Mouse (Mus musculus): ENCODE results near the gene Tdrd5.

DNA sequence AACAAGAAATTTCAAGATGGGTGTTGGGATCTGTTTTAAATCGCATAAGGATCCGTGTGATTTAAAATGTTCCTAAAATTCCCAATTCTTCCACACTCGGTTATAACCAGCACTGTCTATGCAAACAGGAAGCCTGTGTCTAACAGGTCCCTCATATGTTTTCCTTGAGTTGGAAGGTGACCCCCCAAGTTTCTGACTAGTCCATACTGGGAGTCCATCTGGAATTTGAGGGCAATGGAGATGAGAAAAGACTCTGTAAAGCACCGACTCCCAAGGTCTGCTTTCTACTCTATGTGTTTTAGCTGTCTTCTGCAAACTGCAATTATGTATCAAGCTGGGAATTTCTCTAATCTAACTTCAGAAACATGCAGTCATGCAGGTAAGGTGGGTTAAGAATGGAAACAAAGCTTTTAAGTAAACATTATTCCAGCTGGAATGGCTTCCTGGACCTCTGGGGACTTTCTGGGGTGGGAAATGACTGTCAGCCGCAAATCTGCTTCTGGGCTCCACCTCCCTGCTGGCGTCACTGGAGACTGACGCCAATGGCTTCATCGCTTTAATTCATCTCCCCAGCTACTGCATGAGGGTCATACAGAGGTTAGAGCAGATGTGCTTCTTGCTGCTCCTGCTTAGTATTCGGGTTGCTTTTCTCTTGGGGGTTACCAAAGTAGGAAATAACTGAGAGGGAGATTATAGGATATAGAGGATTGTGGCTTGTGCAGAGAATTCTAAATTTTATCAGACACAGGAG, 73.0 kb downstream of the Tdrd5 start:
- TF ChIP-seq ZKSCAN1 (IDR thresholded peaks at IDR 0.05; ENCODE audit: low read depth, low read length) (no peak), USF2 (IDR thresholded peaks at IDR 0.05; ENCODE audit: borderline replicate concordance in 1 of 2, insufficient read depth in 1 of 2, low read depth in 1 of 2, low read length in 2 of 2) (no peak)

Measured in MEL (cell line).